Mouse (Mus musculus) forebrain, postnatal 0 days (tissue): ENCODE data around the gene Gpld1. TPM values are rescaled to one million over a fixed set of nuclear protein-coding genes. Genes with fewer than 3 reads are reported as not detected.

Experiments
- ATAC-seq: fragments of 200-750 bp; cut with Nextera tagmentation; 2 replicates; pipeline ENCODE4 v1.8.0; 2017; ENCODE audit warnings: mild to moderate bottlenecking, moderate library complexity
- DNase-seq: peaks from one replicate; pipeline ENCODE4 v3.0.0-alpha.2; 2015
- H3K27ac ChIP-seq: fragments of 300-500 bp; sonication (generic); 2 replicates; pipeline ENCODE4 v1.5.1; 2014; ENCODE audit warnings: low read depth, mild to moderate bottlenecking, antibody characterized with exemption, low read length, moderate library complexity, mixed read lengths
- H3K27me3 ChIP-seq: fragments of 300-500 bp; sonication (generic); 2 replicates; pipeline ENCODE4 v1.6.1; 2014; ENCODE audit warnings: mild to moderate bottlenecking, low read length, mixed read lengths; ENCODE audit not compliant: insufficient read depth
- H3K36me3 ChIP-seq: fragments of 300-500 bp; sonication (generic); 2 replicates; pipeline ENCODE4 v1.6.1; 2014; ENCODE audit warnings: mild to moderate bottlenecking, moderate library complexity; ENCODE audit not compliant: insufficient read depth
- H3K4me1 ChIP-seq: fragments of 300-500 bp; sonication (generic); 2 replicates; pipeline ENCODE4 v1.6.1; 2014; ENCODE audit warnings: antibody characterized with exemption; ENCODE audit not compliant: insufficient read depth
- H3K4me2 ChIP-seq: fragments of 300-500 bp; sonication (generic); 2 replicates; pipeline ENCODE4 v1.6.1; 2014; ENCODE audit warnings: low read depth, mild to moderate bottlenecking, moderate library complexity
- H3K4me3 ChIP-seq: fragments of 300-500 bp; sonication (generic); 2 replicates; pipeline ENCODE4 v1.5.1; 2014; ENCODE audit warnings: low read depth, low read length, mixed read lengths
- H3K9ac ChIP-seq: fragments of 300-500 bp; sonication (generic); 2 replicates; pipeline ENCODE4 v1.6.1; 2014; ENCODE audit warnings: mild to moderate bottlenecking
- H3K9me3 ChIP-seq: fragments of 300-500 bp; sonication (generic); 2 replicates; pipeline ENCODE4 v1.6.1; 2016; ENCODE audit warnings: low read length
- CTCF ChIP-seq: sonication (generic); IDR thresholded peaks from 2 replicates; pipeline ENCODE4 v1.5.1; 2016; ENCODE audit warnings: antibody characterized with exemption, control low read depth, low read depth
- WGBS: fragments of 180-500 bp; shearing (Covaris S2); extraction: QIAGEN DNeasy Blood & Tissue Kit; methylation state at CpG from one replicate; pipeline ENCODE4 v1.1.7; 2014; 5-methylcytosine and 5-hydroxymethylcytosine counted together
- polyA plus RNA-seq: library from polyadenylated mRNA; unstranded; fragments of >200 nt; fragmentation: Nextera tagmentation; extraction: Ambion mirVana; gene quantifications from 2 replicates; pipeline ENCODE4 v1.2.1, GENCODE M21; 2015
- total RNA-seq: library from RNA; depleted of rRNA; stranded (reverse); fragments of >200 nt; gene quantifications from 2 replicates; pipeline ENCODE4 v1.2.3, GENCODE M21; 2014

The Gpld1 gene
- total and polyA plus RNA-seq, 2 experiments from 2014 or later, result 1.6 to 5.2 TPM

GRCm38 (mm10) chr13:25019793-25020539 is 77.0 kb downstream of the Gpld1 start, which contains the start of gene Mrs2:
Mrs2 (minus strand) TSS chr13:25020379.
- WGBS, result 3% methylated on average over 81 of the region's 84 CpGs
- no peak for TF ChIP-seq CTCF
- H3K4me2 ChIP-seq, result peak within 1 kb of the TSS; percentile 87
- DNase-seq, result peak; percentile 92
- H3K4me1 ChIP-seq, result peaks cover 15% of the 10 kb centered on the region
- ATAC-seq, result peak; percentile 95
- H3K4me3 ChIP-seq, result peak within 1 kb of the TSS; percentile 90
- H3K36me3 ChIP-seq, result 0 out of 2 replicates have a peak, but pooled peaks cover 4% of the 10 kb centered on the region
- no peaks in the 10 kb centered on the region for H3K9me3 ChIP-seq
- H3K27me3 ChIP-seq, result no peaks in the 10 kb centered on the region
- H3K27ac ChIP-seq, result peak within 1 kb of the TSS; percentile 71
- peak within 1 kb of the TSS; percentile 79 for H3K9ac ChIP-seq

- WGBS, result 44% methylated on average over 4 of the region's 4 CpGs
- H3K27me3 ChIP-seq, result no peaks in the 10 kb centered on the region
- no peak for DNase-seq
- TF ChIP-seq CTCF, result no peak
- peak overlapping the region; percentile 79 for H3K9ac ChIP-seq
- H3K36me3 ChIP-seq, result 0 out of 2 replicates have a peak, but pooled peaks cover 4% of the 10 kb centered on the region
- no peaks in the 10 kb centered on the region for H3K9me3 ChIP-seq
- H3K4me2 ChIP-seq, result peak overlapping the region; percentile 87
- H3K27ac ChIP-seq, result peak overlapping the region; percentile 71
- ATAC-seq, result no peak
- H3K4me3 ChIP-seq, result peak overlapping the region; percentile 90
- H3K4me1 ChIP-seq, result peaks cover 15% of the 10 kb centered on the region
Observed at GRCm38 (mm10) chr13:25020540-25020892, 77.6 kb downstream of the Gpld1 start.

DNA sequence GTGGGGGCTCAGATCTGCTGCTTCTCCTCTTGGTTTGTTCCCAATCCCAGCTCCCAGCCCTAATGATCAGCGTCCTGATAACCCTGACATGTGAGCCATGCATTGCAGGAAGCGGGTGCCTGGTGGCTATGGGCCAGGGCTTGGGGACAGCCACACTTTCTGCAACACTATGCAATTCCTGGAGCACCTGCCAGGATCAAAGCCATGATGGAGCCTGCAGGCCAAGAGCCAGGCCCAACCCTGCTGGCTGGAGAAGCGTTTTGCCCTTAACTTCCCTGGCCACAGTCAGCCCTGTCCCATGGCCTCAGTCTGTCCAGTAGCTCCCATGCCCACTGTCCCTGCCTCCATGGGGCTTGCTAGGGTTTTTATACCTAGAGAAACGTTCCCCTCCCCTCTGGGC is 79.4 kb downstream of the Gpld1 start:
- TF ChIP-seq CTCF, result no peak
- no peak overlapping the region for H3K4me3 ChIP-seq
- no peaks in the 10 kb centered on the region for H3K9me3 ChIP-seq
- no peaks in the 10 kb centered on the region for H3K27me3 ChIP-seq
- no peak for DNase-seq
- no peak overlapping the region for H3K4me2 ChIP-seq
- no peak for ATAC-seq
- no peak overlapping the region for H3K27ac ChIP-seq
- H3K36me3 ChIP-seq, result 0 out of 2 replicates have a peak, but pooled peaks cover under 1% of the 10 kb centered on the region
- peaks cover 15% of the 10 kb centered on the region for H3K4me1 ChIP-seq
- WGBS, result 72% methylated on average over 4 of the region's 4 CpGs
- no peak overlapping the region for H3K9ac ChIP-seq

GRCm38 (mm10) chr13:25023129-25023528 is 80.2 kb downstream of the Gpld1 start:
- H3K36me3 ChIP-seq, result no peaks in the 10 kb centered on the region
- H3K4me3 ChIP-seq, result no peak overlapping the region
- no peak for ATAC-seq
- no peak overlapping the region for H3K4me2 ChIP-seq
- peaks cover 15% of the 10 kb centered on the region for H3K4me1 ChIP-seq
- WGBS, result 74% methylated on average over 3 of the region's 3 CpGs
- DNase-seq, result no peak
- TF ChIP-seq CTCF, result no peak
- no peaks in the 10 kb centered on the region for H3K27me3 ChIP-seq
- H3K9me3 ChIP-seq, result no peaks in the 10 kb centered on the region
- H3K9ac ChIP-seq, result no peak overlapping the region
- no peak overlapping the region for H3K27ac ChIP-seq

- Histone ChIP-seq H3K36me3 (no peaks in the 10 kb centered on the region), H3K27me3 (no peaks in the 10 kb centered on the region), H3K4me3 (no peak overlapping the region), H3K4me1 (0 out of 2 replicates have a peak, but pooled peaks cover 2% of the 10 kb centered on the region), H3K4me2 (no peak overlapping the region), H3K9ac (no peak overlapping the region), H3K9me3 (no peaks in the 10 kb centered on the region), H3K27ac (no peak overlapping the region)
- DNase-seq (peak; percentile 59), ATAC-seq (no peak)
- WGBS, result 28% methylated on average over 2 of the region's 2 CpGs
- peak; percentile 52 for TF ChIP-seq CTCF
Observed at GRCm38 (mm10) chr13:25024655-25025054, 81.7 kb downstream of the Gpld1 start.

- DNase-seq, result no peak
- no peaks in the 10 kb centered on the region for H3K4me1 ChIP-seq
- no peaks in the 10 kb centered on the region for H3K9me3 ChIP-seq
- no peak for ATAC-seq
- no peak overlapping the region for H3K4me2 ChIP-seq
- H3K9ac ChIP-seq, result no peak overlapping the region
- H3K4me3 ChIP-seq, result no peak overlapping the region
- no peaks in the 10 kb centered on the region for H3K27me3 ChIP-seq
- H3K27ac ChIP-seq, result no peak overlapping the region
- H3K36me3 ChIP-seq, result no peaks in the 10 kb centered on the region
- TF ChIP-seq CTCF, result no peak
- 92% methylated on average over 6 of the region's 6 CpGs for WGBS
Observed at GRCm38 (mm10) chr13:25026409-25027113, 83.6 kb downstream of the Gpld1 start.

DNA sequence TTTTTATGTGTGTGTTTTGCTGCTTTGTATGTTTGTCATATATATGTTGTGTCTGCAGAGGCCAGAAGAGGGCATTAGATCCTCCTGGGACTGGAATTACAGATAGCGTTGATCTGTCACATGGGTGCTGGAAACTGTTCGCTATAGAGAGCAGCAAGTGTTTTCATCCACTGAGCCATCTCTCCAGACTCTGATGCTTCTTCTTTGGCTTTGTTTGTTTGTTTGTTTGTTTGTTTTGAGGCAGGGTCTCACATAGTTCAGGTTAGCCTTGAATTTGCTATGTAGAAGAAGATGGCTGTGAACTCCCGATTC is 84.1 kb downstream of the Gpld1 start:
- DNase-seq, result no peak
- H3K27ac ChIP-seq, result no peak overlapping the region
- H3K4me1 ChIP-seq, result no peaks in the 10 kb centered on the region
- no peak for ATAC-seq
- H3K9me3 ChIP-seq, result no peaks in the 10 kb centered on the region
- H3K4me2 ChIP-seq, result no peak overlapping the region
- TF ChIP-seq CTCF, result no peak
- H3K9ac ChIP-seq, result no peak overlapping the region
- no peaks in the 10 kb centered on the region for H3K36me3 ChIP-seq
- H3K27me3 ChIP-seq, result no peaks in the 10 kb centered on the region
- 72% methylated on average over 3 of the region's 3 CpGs for WGBS
- H3K4me3 ChIP-seq, result no peak overlapping the region
